Mouse (Mus musculus) left cerebral cortex, adult 2 months (tissue): ENCODE results near the gene Asic2. TPM values are rescaled to one million over a fixed set of nuclear protein-coding genes. Genes with fewer than 3 reads are reported as not detected.

Experiments
- DNase-seq, 2 experiments: peaks; one replicate each; pipeline ENCODE4 v3.0.0; 2021 to 2022; ENCODE audit warnings: low spot score in 2 of 2, mixed read lengths in 1 of 2; ENCODE audit errors: extremely low spot score in 1 of 2
- H3K27ac ChIP-seq: fragments of 200-600 bp; 2 replicates; pipeline ENCODE4 v1.8.1; 2022
- H3K4me3 ChIP-seq: fragments of 200-600 bp; 2 replicates; pipeline ENCODE4 v1.8.1; 2022
- CTCF ChIP-seq: fragments of 200-600 bp; IDR thresholded peaks from 2 replicates; pipeline ENCODE4 v1.8.1; 2022; ENCODE audit warnings: antibody characterized with exemption, mild to moderate bottlenecking, moderate library complexity
- intact Hi-C: fragments of 180-260 bp; cut with DNase I; formaldehyde crosslinking; loops from one replicate; pipeline ENCODE4 v1.15.1; 2025
- long read RNA-seq, 2 experiments: library from polyadenylated mRNA; stranded (forward); transcript quantifications; one replicate each; pipeline ENCODE4 v2.0.0; 2021; ENCODE audit warnings: borderline mapping rate in 2 of 2
- total RNA-seq, 2 experiments: library from RNA; stranded (reverse); gene quantifications; 2 replicates each; pipeline ENCODE4 v1.2.3; 2021

Asic2 gene
- 10 to 100 TPM; 65.7 to 75.2 TPM for total RNA-seq
- long read RNA-seq, experiment 1, transcript Asic2-201 (10 exons, 3,436 nt), result major isoform, 53 of 76 reads
- long read RNA-seq, experiment 1, partial matches to known transcripts, result 2 of 76 reads
- long read RNA-seq, experiment 1, other reads (novel, unspliced or antisense), result 21 of 76 reads
- long read RNA-seq, experiment 2, transcript Asic2-201 (10 exons, 3,436 nt), result major isoform, 41 of 76 reads
- long read RNA-seq, experiment 2, partial matches to known transcripts, result 2 of 76 reads
- long read RNA-seq, experiment 2, other reads (novel, unspliced or antisense), result 33 of 76 reads

GRCm38 (mm10) chr11:81968401-81968881, at the start of gene Asic2:
Asic2 (minus strand) TSS chr11:81968457.
- Histone ChIP-seq H3K4me3 (peak within 1 kb of the TSS; percentile 54), H3K27ac (peak within 1 kb of the TSS; percentile 91)
- intact Hi-C loops, result loop anchor here (1.0 to 2.0 kb wide), 2 partner anchors 166 to 298 kb away; no protein-coding TSS in a partner anchor
- TF ChIP-seq CTCF, result no peak
- DNase-seq, result peak; percentile 57 to 67

GRCm38 (mm10) chr11:82016181-82016780, 48.0 kb upstream of the Asic2 start:
- no peak for DNase-seq
- no peak for TF ChIP-seq CTCF
- intact Hi-C loops, result no loop called here
- Histone ChIP-seq H3K4me3 (no peak overlapping the region), H3K27ac (no peak overlapping the region)

- no peak overlapping the region for H3K4me3 ChIP-seq
- no peak for TF ChIP-seq CTCF
- intact Hi-C loops, result no loop called here
Measured at GRCm38 (mm10) chr11:82015066-82015465, 46.8 kb upstream of the Asic2 start.

GRCm38 (mm10) chr11:82013756-82014155, 45.5 kb upstream of the Asic2 start:
- intact Hi-C loops, result no loop called here

More at GRCm38 (mm10) chr11:82015066-82015465, 46.8 kb upstream of the Asic2 start:
- DNase-seq, result no peak
- H3K27ac ChIP-seq, result no peak overlapping the region

GRCm38 (mm10) chr11:82011411-82012193, 43.3 kb upstream of the Asic2 start:
- TF ChIP-seq CTCF, result no peak
- DNase-seq, result no peak
- intact Hi-C loops, result no loop called here
- Histone ChIP-seq H3K27ac (no peak overlapping the region), H3K4me3 (no peak overlapping the region)

More at GRCm38 (mm10) chr11:82013756-82014155, 45.5 kb upstream of the Asic2 start:
- TF ChIP-seq CTCF, result no peak
- no peak for DNase-seq
- Histone ChIP-seq H3K4me3 (no peak overlapping the region), H3K27ac (no peak overlapping the region)

- Histone ChIP-seq H3K4me3 (no peak overlapping the region), H3K27ac (no peak overlapping the region)
- TF ChIP-seq CTCF, result peak; percentile 1; the same call in 1 of the 2 replicates
- DNase-seq, result peak in 1 of 2 experiments; percentile 21
- intact Hi-C loops, result no loop called here
Measured at GRCm38 (mm10) chr11:82010115-82010514, 41.9 kb upstream of the Asic2 start.

GRCm38 (mm10) chr11:82006796-82007423, 38.7 kb upstream of the Asic2 start:
- Histone ChIP-seq H3K27ac (no peak overlapping the region), H3K4me3 (no peak overlapping the region)
- TF ChIP-seq CTCF, result no peak
- DNase-seq, result no peak
- intact Hi-C loops, result no loop called here

GRCm38 (mm10) chr11:82004810-82005209, 36.6 kb upstream of the Asic2 start:
- DNase-seq, result no peak
- Histone ChIP-seq H3K27ac (no peak overlapping the region), H3K4me3 (no peak overlapping the region)
- intact Hi-C loops, result no loop called here
- TF ChIP-seq CTCF, result no peak

- no peak for DNase-seq
- H3K27ac ChIP-seq, result no peak overlapping the region
- H3K4me3 ChIP-seq, result no peak overlapping the region
- intact Hi-C loops, result no loop called here
- no peak for TF ChIP-seq CTCF
Measured at GRCm38 (mm10) chr11:82000581-82000980, 32.3 kb upstream of the Asic2 start.

GRCm38 (mm10) chr11:81999469-81999868, 31.2 kb upstream of the Asic2 start:
- no peak overlapping the region for H3K4me3 ChIP-seq
- no peak overlapping the region for H3K27ac ChIP-seq
- TF ChIP-seq CTCF, result no peak
- DNase-seq, result no peak
- intact Hi-C loops, result loop anchor here (5.0 kb wide), 1 partner anchor 38 kb away; the partner anchor contains the start of genes Ccl2 and Gm17268

- TF ChIP-seq CTCF, result no peak
- Histone ChIP-seq H3K4me3 (no peak overlapping the region), H3K27ac (no peak overlapping the region)
- intact Hi-C loops, result loop anchor here (5.0 kb wide), 1 partner anchor 39 kb away; the partner anchor contains the start of genes Ccl2 and Gm17268
- DNase-seq, result no peak
Measured at GRCm38 (mm10) chr11:81998646-81999045, 30.4 kb upstream of the Asic2 start.
